Mouse (Mus musculus) liver, embryonic 14 days (tissue): Measurements from ENCODE around the gene Pigs. TPM values are rescaled to one million over a fixed set of nuclear protein-coding genes. Genes with fewer than 3 reads are reported as not detected.

Experiments used
- polyA plus RNA-seq: library from polyadenylated mRNA; depleted of rRNA; stranded (reverse); fragments of >200 nt; gene quantifications from 2 replicates; pipeline ENCODE4 v1.2.3, GENCODE M21; 2012; rRNA removed

Pigs gene
- 16.9 and 19.0 TPM in 2 replicates for polyA plus RNA-seq

GRCm38 (mm10) chr11:78327634-78328511 lies at the start of gene Pigs:
Gene Pigs, plus strand, starts transcription at chr11:78328415.

GRCm38 (mm10) chr11:78290654-78291053 lies 37.6 kb upstream of the Pigs start, which contains the start of gene BC030499:
Gene BC030499, plus strand, starts transcription at chr11:78290841.

GRCm38 (mm10) chr11:78301357-78302084 lies 26.7 kb upstream of the Pigs start, which contains the start of gene Spag5:
Gene Spag5, plus strand, starts transcription at chr11:78301529.

GRCm38 (mm10) chr11:78322860-78323259 lies 5.4 kb upstream of the Pigs start, which contains the start of gene Aldoc:
Gene Aldoc, plus strand, starts transcription at chr11:78322968.

GRCm38 (mm10) chr11:78343381-78344327 lies 15.4 kb downstream of the Pigs start, which contains the start of gene Unc119:
Gene Unc119, plus strand, starts transcription at chr11:78343482.

GRCm38 (mm10) chr11:78386508-78387043 lies 58.4 kb downstream of the Pigs start, which contains the start of gene Foxn1:
Gene Foxn1, minus strand, starts transcription at chr11:78386558.

Other genes with a start within 250 kb of the Pigs start
- gene Eral1, start 248.0 kb upstream of the Pigs start, polyA plus RNA-seq, result 8.0 and 10.2 TPM in 2 replicates
- gene Fam222b, start 233.8 kb upstream of the Pigs start, polyA plus RNA-seq, result 2.3 and 2.6 TPM in 2 replicates
- 29.3 and 33.9 TPM in 2 replicates for gene Traf4, start 162.8 kb upstream of the Pigs start, polyA plus RNA-seq
- 9.5 and 11.0 TPM in 2 replicates for gene Nek8, start 151.7 kb upstream of the Pigs start, polyA plus RNA-seq
- gene Tlcd1, start 151.7 kb upstream of the Pigs start, polyA plus RNA-seq, result 65.0 and 65.7 TPM in 2 replicates
- gene Rpl23a, start 144.8 kb upstream of the Pigs start, polyA plus RNA-seq, result 1,425 and 1,557 TPM in 2 replicates
- gene Rab34, start 140.0 kb upstream of the Pigs start, polyA plus RNA-seq, result 6.6 and 6.7 TPM in 2 replicates
- gene Proca1, start 135.0 kb upstream of the Pigs start, polyA plus RNA-seq, result 0.07 and 0.25 TPM in 2 replicates
- 31.8 and 35.8 TPM in 2 replicates for gene Sdf2, start 82.7 kb upstream of the Pigs start, polyA plus RNA-seq
- gene Supt6, start 82.4 kb upstream of the Pigs start, polyA plus RNA-seq, result 6.9 and 8.8 TPM in 2 replicates
- gene 2610507B11Rik, start 66.7 kb upstream of the Pigs start, polyA plus RNA-seq, result 20.0 and 24.6 TPM in 2 replicates
- gene BC030499, start 37.6 kb upstream of the Pigs start, polyA plus RNA-seq, result 0.18 and 0.21 TPM in 2 replicates
- 36.6 and 42.5 TPM in 2 replicates for gene Spag5, start 26.9 kb upstream of the Pigs start, polyA plus RNA-seq
- 4.2 TPM in 2 replicates for gene Aldoc, start 5.4 kb upstream of the Pigs start, polyA plus RNA-seq
- 30.0 and 34.5 TPM in 2 replicates for gene Unc119, start 15.1 kb downstream of the Pigs start, polyA plus RNA-seq
- not detected in 2 replicates for gene Foxn1, start 58.1 kb downstream of the Pigs start, polyA plus RNA-seq
- not detected in 2 replicates for gene Slc13a2, start 93.8 kb downstream of the Pigs start, polyA plus RNA-seq
- gene Slc46a1, start 137.3 kb downstream of the Pigs start, polyA plus RNA-seq, result 3.1 and 3.4 TPM in 2 replicates
- gene Sarm1, start 169.3 kb downstream of the Pigs start, polyA plus RNA-seq, result 0.09 TPM in 2 replicates
- gene Vtn, start 170.7 kb downstream of the Pigs start, polyA plus RNA-seq, result 358 and 399 TPM in 2 replicates
- 0.17 and 0.23 TPM in 2 replicates for gene Sebox, start 175.0 kb downstream of the Pigs start, polyA plus RNA-seq
- gene Tmem199, start 183.8 kb downstream of the Pigs start, polyA plus RNA-seq, result 14.0 and 15.5 TPM in 2 replicates
- 24.1 and 28.3 TPM in 2 replicates for gene Poldip2, start 183.8 kb downstream of the Pigs start, polyA plus RNA-seq
- 6.9 and 7.5 TPM in 2 replicates for gene Tnfaip1, start 207.9 kb downstream of the Pigs start, polyA plus RNA-seq
- 39.0 and 48.2 TPM in 2 replicates for gene Ift20, start 207.9 kb downstream of the Pigs start, polyA plus RNA-seq
- gene Tmem97, start 222.4 kb downstream of the Pigs start, polyA plus RNA-seq, result 35.7 and 37.5 TPM in 2 replicates